Mouse (Mus musculus) thymus, postnatal 0 days (tissue): ENCODE data around the gene Prex1. TPM values are rescaled to one million over a fixed set of nuclear protein-coding genes. Genes with fewer than 3 reads are reported as not detected.

ENCODE experiments used
- DNase-seq: peaks from one replicate; pipeline ENCODE4 v3.0.0-alpha.2; 2015; ENCODE audit warnings: low spot score
- polyA plus RNA-seq: library from polyadenylated mRNA; unstranded; fragments of >200 nt; fragmentation: Nextera tagmentation; extraction: Ambion mirVana; gene quantifications from 2 replicates; pipeline ENCODE4 v1.2.1, GENCODE M21; 2015

Prex1 gene
- polyA plus RNA-seq, 1 experiment from 2014 or later, result 49.8 TPM

GRCm38 (mm10) chr2:166686917-166687316, 26.7 kb downstream of the Prex1 start:
- DNase-seq, result no peak

GRCm38 (mm10) chr2:166685824-166686223, 27.8 kb downstream of the Prex1 start:
- no peak for DNase-seq

- DNase-seq, result no peak
Observed at GRCm38 (mm10) chr2:166683885-166684544, 29.6 kb downstream of the Prex1 start.

GRCm38 (mm10) chr2:166682866-166683265, 30.8 kb downstream of the Prex1 start:
- no peak for DNase-seq

- no peak for DNase-seq
Observed at GRCm38 (mm10) chr2:166678959-166679759, 34.5 kb downstream of the Prex1 start.

- no peak for DNase-seq
Observed at GRCm38 (mm10) chr2:166676933-166677332, 36.7 kb downstream of the Prex1 start.

- no peak for DNase-seq
Observed at GRCm38 (mm10) chr2:166676498-166676897, 37.1 kb downstream of the Prex1 start.

GRCm38 (mm10) chr2:166675588-166676444, 37.8 kb downstream of the Prex1 start:
- DNase-seq, result no peak

- peak; percentile 35 for DNase-seq
Observed at GRCm38 (mm10) chr2:166674693-166675092, 38.9 kb downstream of the Prex1 start.

- no peak for DNase-seq
Observed at GRCm38 (mm10) chr2:166673951-166674350, 39.7 kb downstream of the Prex1 start.

- DNase-seq, result no peak
Observed at GRCm38 (mm10) chr2:166672171-166672965, 41.3 kb downstream of the Prex1 start.

GRCm38 (mm10) chr2:166671614-166672013, 42.0 kb downstream of the Prex1 start:
- peak; percentile 81 for DNase-seq

- peak; percentile 13 for DNase-seq
Observed at GRCm38 (mm10) chr2:166671019-166671418, 42.6 kb downstream of the Prex1 start.

GRCm38 (mm10) chr2:166669922-166670321, 43.7 kb downstream of the Prex1 start:
- no peak for DNase-seq

GRCm38 (mm10) chr2:166667790-166668695, 45.6 kb downstream of the Prex1 start:
- DNase-seq, result peak; percentile 8

- DNase-seq, result peak; percentile 48
Observed at GRCm38 (mm10) chr2:166666175-166666574, 47.5 kb downstream of the Prex1 start.

- DNase-seq, result no peak
Observed at GRCm38 (mm10) chr2:166665244-166665922, 48.2 kb downstream of the Prex1 start.

- DNase-seq, result no peak
Observed at GRCm38 (mm10) chr2:166664506-166664905, 49.1 kb downstream of the Prex1 start.

- DNase-seq, result peak; percentile 84
Observed at GRCm38 (mm10) chr2:166663250-166663961, 50.2 kb downstream of the Prex1 start.
